Mouse (Mus musculus) embryonic facial prominence, embryonic 10.5 days (tissue): ENCODE data around the gene Bpifa2. TPM values are rescaled to one million over a fixed set of nuclear protein-coding genes. Genes with fewer than 3 reads are reported as not detected.
"Not testable (repeated sequence)": the region's sequence is repeated elsewhere in the genome, so short reads cannot be mapped to it uniquely, and the experiment has no call there.

Experiments
- DNase-seq: peaks from one replicate; pipeline ENCODE4 v3.0.0-alpha.2; 2017; ENCODE audit warnings: low spot score
- H3K27ac ChIP-seq: fragments of 300-500 bp; sonication (generic); replicated peaks from 2 replicates; pipeline ENCODE4 v1.5.1; 2016; ENCODE audit warnings: mild to moderate bottlenecking
- H3K27me3 ChIP-seq: fragments of 300-500 bp; sonication (generic); replicated peaks from 2 replicates; pipeline ENCODE4 v1.6.1; 2016; ENCODE audit warnings: low read depth, mild to moderate bottlenecking; ENCODE audit not compliant: poor library complexity, severe bottlenecking
- H3K36me3 ChIP-seq: fragments of 300-500 bp; sonication (generic); replicated peaks from 2 replicates; pipeline ENCODE4 v1.6.1; 2016; ENCODE audit warnings: mild to moderate bottlenecking, moderate library complexity
- H3K4me1 ChIP-seq: fragments of 300-500 bp; sonication (generic); 2 replicates; pipeline ENCODE4 v1.6.1; 2016
- H3K4me3 ChIP-seq: fragments of 300-500 bp; sonication (generic); 2 replicates; pipeline ENCODE4 v1.5.1; 2016; ENCODE audit warnings: mild to moderate bottlenecking, moderate library complexity
- H3K9me3 ChIP-seq: fragments of 300-500 bp; sonication (generic); 2 replicates; pipeline ENCODE4 v1.6.1; 2016; ENCODE audit warnings: mild to moderate bottlenecking
- WGBS: fragments of 180-500 bp; shearing (Covaris S2); methylation state at CpG from one replicate; pipeline ENCODE4 v1.1.7; 2016; 5-methylcytosine and 5-hydroxymethylcytosine counted together
- polyA plus RNA-seq: library from polyadenylated mRNA; unstranded; fragments of >200 nt; fragmentation: Nextera tagmentation; extraction: Ambion mirVana; gene quantifications from 2 replicates; pipeline ENCODE4 v1.2.1, GENCODE M21; 2016

Bpifa2 gene
- polyA plus RNA-seq, 1 experiment from 2014 or later: not detected

GRCm38 (mm10) chr2:154017990-154018389 lies 9.9 kb downstream of the Bpifa2 start:
- no peak for DNase-seq
- H3K4me1 ChIP-seq: no peaks in the 10 kb centered on the region
- H3K36me3 ChIP-seq: no peaks in the 10 kb centered on the region
- no peaks in the 10 kb centered on the region for H3K27me3 ChIP-seq
- no peak overlapping the region for H3K27ac ChIP-seq
- no peak overlapping the region for H3K4me3 ChIP-seq
- 88% methylated on average over 1 of the region's 1 CpGs for WGBS
- no peaks in the 10 kb centered on the region for H3K9me3 ChIP-seq

GRCm38 (mm10) chr2:154024676-154025075 lies 16.6 kb downstream of the Bpifa2 start:
- H3K36me3 ChIP-seq, H3K4me1 ChIP-seq, DNase-seq, H3K27ac ChIP-seq, H3K4me3 ChIP-seq, H3K27me3 ChIP-seq, H3K9me3 ChIP-seq: not testable (repeated sequence)
- WGBS: 87% methylated on average over 4 of the region's 4 CpGs

- WGBS: 68% methylated on average over 2 of the region's 2 CpGs
- peak; percentile 43 for DNase-seq
- no peaks in the 10 kb centered on the region for H3K36me3 ChIP-seq
- H3K9me3 ChIP-seq: no peaks in the 10 kb centered on the region
- H3K4me3 ChIP-seq: no peak overlapping the region
- H3K4me1 ChIP-seq: no peaks in the 10 kb centered on the region
- H3K27ac ChIP-seq: no peak overlapping the region
- H3K27me3 ChIP-seq: no peaks in the 10 kb centered on the region
Observed at GRCm38 (mm10) chr2:154038932-154039331, 30.9 kb downstream of the Bpifa2 start.

- WGBS: 88% methylated on average over 3 of the region's 3 CpGs
- no peak overlapping the region for H3K4me3 ChIP-seq
Observed at GRCm38 (mm10) chr2:154044743-154045142, 36.7 kb downstream of the Bpifa2 start.

GRCm38 (mm10) chr2:154058690-154059089 lies 50.6 kb downstream of the Bpifa2 start:
- H3K4me3 ChIP-seq: no peak overlapping the region
- WGBS: 62% methylated on average over 2 of the region's 2 CpGs
- H3K36me3 ChIP-seq: no peaks in the 10 kb centered on the region
- no peak for DNase-seq
- H3K4me1 ChIP-seq: no peaks in the 10 kb centered on the region
- H3K27ac ChIP-seq: no peak overlapping the region
- H3K9me3 ChIP-seq: no peaks in the 10 kb centered on the region
- no peaks in the 10 kb centered on the region for H3K27me3 ChIP-seq

More at GRCm38 (mm10) chr2:154044743-154045142, 36.7 kb downstream of the Bpifa2 start:
- H3K4me1 ChIP-seq: no peaks in the 10 kb centered on the region
- DNase-seq: no peak
- no peaks in the 10 kb centered on the region for H3K27me3 ChIP-seq
- no peak overlapping the region for H3K27ac ChIP-seq
- no peaks in the 10 kb centered on the region for H3K36me3 ChIP-seq
- H3K9me3 ChIP-seq: no peaks in the 10 kb centered on the region

Other genes starting within 250 kb of the Bpifa2 start
- 0.14 TPM in 1 of 2 replicates, not detected in the other for gene Efcab8, start 228.3 kb upstream of the Bpifa2 start, polyA plus RNA-seq
- gene Sun5, start 137.2 kb upstream of the Bpifa2 start, polyA plus RNA-seq: not detected in 2 replicates
- not detected in 2 replicates for gene Bpifb2, start 133.2 kb upstream of the Bpifa2 start, polyA plus RNA-seq
- not detected in 2 replicates for gene Bpifb6, start 107.9 kb upstream of the Bpifa2 start, polyA plus RNA-seq
- gene Bpifb3, start 90.0 kb upstream of the Bpifa2 start, polyA plus RNA-seq: not detected in 2 replicates
- 0.10 and 0.16 TPM in 2 replicates for gene Bpifb4, start 70.1 kb upstream of the Bpifa2 start, polyA plus RNA-seq
- not detected in 2 replicates for gene Bpifa6, start 33.3 kb upstream of the Bpifa2 start, polyA plus RNA-seq
- not detected in 2 replicates for gene Bpifa3, start 122.1 kb downstream of the Bpifa2 start, polyA plus RNA-seq
- not detected in 2 replicates for gene Bpifa1, start 134.6 kb downstream of the Bpifa2 start, polyA plus RNA-seq
- gene Bpifa5, start 154.3 kb downstream of the Bpifa2 start, polyA plus RNA-seq: not detected in 2 replicates
- not detected in 2 replicates for gene Bpifb1, start 182.6 kb downstream of the Bpifa2 start, polyA plus RNA-seq
- gene Bpifb5, start 215.5 kb downstream of the Bpifa2 start, polyA plus RNA-seq: 0.20 and 0.32 TPM in 2 replicates
- gene Bpifb9a, start 249.6 kb downstream of the Bpifa2 start, polyA plus RNA-seq: not detected in 2 replicates